Mouse (Mus musculus): Measurements from ENCODE around the gene Olfr406.

Gene Olfr406

GRCm38 (mm10) chr11:74259508-74259907, at the start of gene Olfr406:
Gene Olfr406, plus strand, starts transcription at chr11:74259808.
- DNase-seq (ENCODE audit: low spot score in 2 of 2), result no peak

- no peak for DNase-seq (ENCODE audit: low spot score in 2 of 2)
Measured at GRCm38 (mm10) chr11:74211279-74211678, 48.3 kb upstream of the Olfr406 start, which contains the start of gene Olfr43. Gene Olfr43, minus strand, starts transcription at chr11:74211379.

GRCm38 (mm10) chr11:74241201-74241600, 18.4 kb upstream of the Olfr406 start:
- DNase-seq (ENCODE audit: low spot score in 2 of 2), result no peak

- DNase-seq (ENCODE audit: low spot score in 2 of 2), result no peak
Measured at GRCm38 (mm10) chr11:74283436-74283835, 23.8 kb downstream of the Olfr406 start, which contains the start of gene Olfr59. Gene Olfr59, plus strand, starts transcription at chr11:74283736.

- DNase-seq (ENCODE audit: low spot score in 2 of 2), result no peak
Measured at GRCm38 (mm10) chr11:74287256-74287655, 27.6 kb downstream of the Olfr406 start.

All from spleen, postnatal 14 days (tissue).